ENCODE assay signal across 18 mouse cellular contexts in genomic region chr14:121734217-121734616, GRCm38 (mm10).
"Had no signal": no experiment of that assay in that cellular context is flagged by ENCODE, and none has a peak within 500 bp of the region (broad histone marks: within the 10 kb centered on the region; RNA-seq: fewer than 3 reads in every experiment).

No protein-coding gene starts in this region.

- ATAC-seq: midbrain, embryonic 15.5 days had no signal

- H3K27me3 ChIP-seq: kidney, embryonic 15.5 days; midbrain, embryonic 15.5 days; neural tube, embryonic 13.5 days had no signal

- H3K9me3 ChIP-seq: kidney, embryonic 15.5 days; liver, embryonic 13.5 days; midbrain, embryonic 12.5 days; midbrain, embryonic 15.5 days; neural tube, embryonic 13.5 days had no signal

- H3K9ac ChIP-seq: kidney, embryonic 15.5 days; liver, embryonic 13.5 days; midbrain, embryonic 12.5 days; midbrain, embryonic 15.5 days; neural tube, embryonic 13.5 days had no signal

- H3K27ac ChIP-seq: kidney, embryonic 15.5 days; liver, embryonic 13.5 days; midbrain, embryonic 12.5 days; midbrain, embryonic 15.5 days; neural tube, embryonic 13.5 days had no signal

- H3K4me2 ChIP-seq: kidney, embryonic 15.5 days; liver, embryonic 13.5 days; midbrain, embryonic 12.5 days; neural tube, embryonic 13.5 days had no signal

- DNase-seq: kidney, adult 8-10 months; kidney, postnatal 10 days; kidney, postnatal 36 days; layer of hippocampus, adult 9-11 months; liver, embryonic 13.5 days; lung, adult 2 months; lung, postnatal 14 days; lung, postnatal 4 days; retina, postnatal 1 day; right cerebral cortex, postnatal 25 days; spleen, adult 18-20 months; thymus, adult 18-20 months; thymus, postnatal 36 days had no signal

- H3K4me3 ChIP-seq: kidney, embryonic 15.5 days; liver, embryonic 13.5 days; midbrain, embryonic 12.5 days; midbrain, embryonic 15.5 days; myocyte; neural tube, embryonic 13.5 days had no signal

- H3K36me3 ChIP-seq: kidney, embryonic 15.5 days; liver, embryonic 13.5 days; midbrain, embryonic 12.5 days; midbrain, embryonic 15.5 days; neural tube, embryonic 13.5 days had no signal
